Mouse (Mus musculus): ENCODE data around the gene Hpd. TPM values are rescaled to one million over a fixed set of nuclear protein-coding genes. Genes with fewer than 3 reads are reported as not detected.
"Not testable (repeated sequence)": the region's sequence is repeated elsewhere in the genome, so short reads cannot be mapped to it uniquely, and the experiment has no call there.

Hpd gene
- total and polyA plus RNA-seq, 2 experiments from 2014 or later = not detected

DNA sequence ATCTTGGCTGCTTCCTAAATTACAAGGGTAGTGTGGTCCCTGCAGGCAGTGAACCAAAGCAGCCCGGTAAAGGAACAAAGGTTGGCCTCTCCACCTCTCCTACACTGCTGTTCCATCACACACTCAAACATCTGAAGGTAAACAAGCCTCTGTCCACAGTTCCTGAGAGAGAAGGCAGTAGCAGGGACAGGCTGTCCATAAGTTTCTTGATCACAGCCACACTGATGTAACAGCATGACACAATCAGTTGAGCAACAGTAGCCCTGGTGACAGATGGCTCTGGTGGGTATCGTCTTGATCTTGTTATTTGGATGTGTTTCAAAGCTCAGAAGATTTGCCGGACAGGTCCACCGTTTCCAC, 40.5 kb upstream of the Hpd start:
- H3K9ac ChIP-seq = no peak overlapping the region
- ATAC-seq = no peak
- H3K27ac ChIP-seq (ENCODE audit: low read depth, low read length) = no peak overlapping the region
- TF ChIP-seq CTCF (IDR thresholded peaks at IDR 0.05; ENCODE audit: low read depth) = no peak
- H3K4me2 ChIP-seq (ENCODE audit: low read depth) = no peak overlapping the region
- no peak for DNase-seq
- H3K9me3 ChIP-seq (ENCODE audit: low read length) = no peaks in the 10 kb centered on the region
- H3K4me1 ChIP-seq (ENCODE audit: insufficient read depth) = no peaks in the 10 kb centered on the region
- H3K36me3 ChIP-seq (ENCODE audit: insufficient read depth) = no peaks in the 10 kb centered on the region
- H3K4me3 ChIP-seq (ENCODE audit: low read depth, low read length) = no peak overlapping the region
- H3K27me3 ChIP-seq (ENCODE audit: insufficient read depth, low read length) = no peaks in the 10 kb centered on the region
- 76% methylated on average over 4 of the region's 4 CpGs for WGBS

DNA sequence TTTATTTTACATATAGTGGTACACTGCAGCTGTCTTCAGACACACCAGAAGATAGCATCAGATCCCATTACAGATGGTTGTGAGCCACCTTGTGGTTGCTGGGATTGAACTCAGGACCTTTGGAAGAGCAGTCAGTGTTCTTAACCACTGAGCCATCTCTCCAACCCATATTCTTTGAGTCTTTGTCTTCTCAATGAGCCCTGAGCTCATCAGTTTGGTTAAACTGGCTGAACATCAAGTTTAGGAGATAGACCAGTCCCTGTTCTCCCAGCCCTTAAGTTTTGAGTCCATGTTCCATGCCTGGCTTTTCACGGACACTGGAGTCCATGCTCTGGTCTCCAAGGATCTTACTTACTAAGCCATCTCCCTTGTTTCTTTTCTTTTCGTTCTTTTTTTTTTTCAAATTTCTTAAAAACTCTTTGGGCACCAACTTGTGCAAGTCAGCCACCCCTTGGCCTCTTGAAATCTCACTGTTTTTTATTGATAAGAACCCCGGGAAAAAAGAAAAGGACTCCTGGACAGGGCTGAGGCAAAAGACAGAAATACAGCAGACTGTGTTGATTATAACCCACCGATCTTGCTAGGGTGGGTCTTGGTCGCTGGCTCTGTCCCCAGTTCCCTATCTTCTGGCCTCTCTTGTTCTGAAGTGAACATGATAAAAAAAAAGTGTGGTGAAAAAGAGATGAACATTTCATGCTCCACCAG, 40.0 kb upstream of the Hpd start:
- not testable (repeated sequence) for H3K36me3 ChIP-seq (ENCODE audit: insufficient read depth); H3K27ac ChIP-seq (ENCODE audit: low read depth, low read length); H3K4me1 ChIP-seq (ENCODE audit: insufficient read depth); H3K27me3 ChIP-seq (ENCODE audit: insufficient read depth, low read length); H3K9ac ChIP-seq; H3K4me2 ChIP-seq (ENCODE audit: low read depth); H3K4me3 ChIP-seq (ENCODE audit: low read depth, low read length); DNase-seq; ATAC-seq; H3K9me3 ChIP-seq (ENCODE audit: low read length)
- WGBS = 86% methylated on average over 3 of the region's 5 CpGs

DNA sequence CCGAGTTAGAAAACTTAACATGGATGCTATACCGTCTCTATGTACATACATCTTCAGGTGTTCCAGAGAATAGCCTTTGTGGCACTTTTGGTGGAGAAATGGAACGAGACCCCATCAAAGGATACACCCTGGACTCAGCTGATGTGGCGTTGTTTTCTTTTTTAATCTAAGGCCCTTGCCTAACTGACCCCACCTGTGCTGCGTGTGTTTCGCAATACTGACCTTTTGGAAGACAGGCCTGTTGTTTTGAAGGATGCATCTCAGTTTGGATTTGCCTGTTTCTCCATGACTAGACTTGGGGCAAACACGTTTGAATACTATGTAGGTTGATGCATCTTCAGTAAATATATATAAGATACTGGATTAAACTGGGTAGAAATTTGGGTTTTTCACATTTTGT, 21.1 kb upstream of the Hpd start:
- not testable (repeated sequence) for H3K9me3 ChIP-seq (ENCODE audit: low read length); H3K4me2 ChIP-seq (ENCODE audit: low read depth); H3K27ac ChIP-seq (ENCODE audit: low read depth, low read length); H3K4me3 ChIP-seq (ENCODE audit: low read depth, low read length); H3K27me3 ChIP-seq (ENCODE audit: insufficient read depth, low read length); H3K9ac ChIP-seq; DNase-seq; H3K36me3 ChIP-seq (ENCODE audit: insufficient read depth); ATAC-seq; H3K4me1 ChIP-seq (ENCODE audit: insufficient read depth)
- WGBS = 93% methylated on average over 7 of the region's 7 CpGs

DNA sequence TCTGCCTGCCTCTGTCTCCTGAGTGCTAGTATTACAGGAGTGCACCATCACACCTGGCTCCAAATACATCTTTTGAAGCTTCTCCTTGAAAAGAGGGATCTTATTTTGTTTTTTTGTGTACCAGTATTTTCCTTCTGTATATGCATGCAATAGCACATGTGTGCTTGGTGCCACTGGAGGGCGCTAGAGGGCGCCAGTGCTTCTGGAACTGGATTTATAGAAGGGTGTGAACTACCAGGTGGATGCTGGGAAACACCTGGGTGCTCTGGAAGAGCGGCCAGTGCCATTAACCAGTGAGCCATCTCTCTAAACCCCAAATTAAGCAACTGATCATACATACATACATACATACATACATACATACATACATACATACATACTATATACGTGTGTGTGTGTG, 20.2 kb upstream of the Hpd start:
- not testable (repeated sequence) for H3K27me3 ChIP-seq (ENCODE audit: insufficient read depth, low read length); H3K9me3 ChIP-seq (ENCODE audit: low read length); H3K4me2 ChIP-seq (ENCODE audit: low read depth); H3K9ac ChIP-seq; H3K4me1 ChIP-seq (ENCODE audit: insufficient read depth); H3K36me3 ChIP-seq (ENCODE audit: insufficient read depth); H3K4me3 ChIP-seq (ENCODE audit: low read depth, low read length); H3K27ac ChIP-seq (ENCODE audit: low read depth, low read length); DNase-seq; ATAC-seq
- 87% methylated on average over 2 of the region's 4 CpGs for WGBS

DNA sequence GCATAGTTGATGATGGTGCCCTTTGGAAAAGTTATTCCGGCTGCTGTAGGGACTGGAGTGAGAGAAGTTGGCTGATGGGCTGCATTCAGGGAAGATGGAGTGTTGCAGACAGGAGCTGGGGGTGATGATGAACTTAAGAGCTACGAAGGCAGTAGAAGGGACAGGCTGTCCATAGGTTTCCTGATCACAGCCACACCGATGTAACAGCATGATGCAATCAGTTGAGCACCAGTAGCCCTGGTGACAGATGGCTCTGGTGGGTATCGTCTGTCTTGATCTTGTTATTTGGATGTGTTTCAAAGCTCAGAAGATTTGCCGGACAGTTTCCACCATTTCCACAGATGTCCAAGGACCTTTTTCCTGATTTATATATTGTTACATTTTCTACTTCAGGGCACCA, 19.5 kb upstream of the Hpd start:
- no peak for DNase-seq
- H3K4me1 ChIP-seq (ENCODE audit: insufficient read depth) = no peaks in the 10 kb centered on the region
- no peak overlapping the region for H3K4me3 ChIP-seq (ENCODE audit: low read depth, low read length)
- TF ChIP-seq CTCF (IDR thresholded peaks at IDR 0.05; ENCODE audit: low read depth) = no peak
- ATAC-seq = no peak
- WGBS = 71% methylated on average over 5 of the region's 5 CpGs
- no peaks in the 10 kb centered on the region for H3K27me3 ChIP-seq (ENCODE audit: insufficient read depth, low read length)
- H3K4me2 ChIP-seq (ENCODE audit: low read depth) = no peak overlapping the region
- no peaks in the 10 kb centered on the region for H3K36me3 ChIP-seq (ENCODE audit: insufficient read depth)
- no peak overlapping the region for H3K27ac ChIP-seq (ENCODE audit: low read depth, low read length)
- no peaks in the 10 kb centered on the region for H3K9me3 ChIP-seq (ENCODE audit: low read length)
- no peak overlapping the region for H3K9ac ChIP-seq

DNA sequence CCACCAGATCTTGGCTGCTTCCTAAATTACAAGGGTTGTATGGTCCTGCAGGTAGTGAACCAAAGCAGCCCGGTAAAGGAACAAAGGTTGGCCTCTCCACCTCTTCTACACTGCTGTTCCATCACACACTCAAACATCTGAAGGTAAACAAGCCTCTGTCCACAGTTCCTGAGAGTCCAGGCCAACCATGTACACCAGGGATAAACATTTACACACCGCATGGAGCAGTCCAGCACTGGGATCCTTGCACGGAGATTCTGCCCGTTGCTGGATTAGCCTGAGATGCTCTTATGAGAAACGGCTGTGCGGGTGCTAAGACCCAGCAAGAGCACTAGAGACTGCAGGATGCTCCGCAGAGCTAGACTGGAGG, 19.0 kb upstream of the Hpd start:
- no peaks in the 10 kb centered on the region for H3K36me3 ChIP-seq (ENCODE audit: insufficient read depth)
- ATAC-seq (no peak), DNase-seq (no peak)
- WGBS = 85% methylated on average over 7 of the region's 7 CpGs
- no peaks in the 10 kb centered on the region for H3K27me3 ChIP-seq (ENCODE audit: insufficient read depth, low read length)
- no peak overlapping the region for H3K9ac ChIP-seq
- no peak overlapping the region for H3K4me2 ChIP-seq (ENCODE audit: low read depth)
- no peak overlapping the region for H3K4me3 ChIP-seq (ENCODE audit: low read depth, low read length)
- no peaks in the 10 kb centered on the region for H3K4me1 ChIP-seq (ENCODE audit: insufficient read depth)
- no peak overlapping the region for H3K27ac ChIP-seq (ENCODE audit: low read depth, low read length)
- no peaks in the 10 kb centered on the region for H3K9me3 ChIP-seq (ENCODE audit: low read length)
- no peak for TF ChIP-seq CTCF (IDR thresholded peaks at IDR 0.05; ENCODE audit: low read depth)

DNA sequence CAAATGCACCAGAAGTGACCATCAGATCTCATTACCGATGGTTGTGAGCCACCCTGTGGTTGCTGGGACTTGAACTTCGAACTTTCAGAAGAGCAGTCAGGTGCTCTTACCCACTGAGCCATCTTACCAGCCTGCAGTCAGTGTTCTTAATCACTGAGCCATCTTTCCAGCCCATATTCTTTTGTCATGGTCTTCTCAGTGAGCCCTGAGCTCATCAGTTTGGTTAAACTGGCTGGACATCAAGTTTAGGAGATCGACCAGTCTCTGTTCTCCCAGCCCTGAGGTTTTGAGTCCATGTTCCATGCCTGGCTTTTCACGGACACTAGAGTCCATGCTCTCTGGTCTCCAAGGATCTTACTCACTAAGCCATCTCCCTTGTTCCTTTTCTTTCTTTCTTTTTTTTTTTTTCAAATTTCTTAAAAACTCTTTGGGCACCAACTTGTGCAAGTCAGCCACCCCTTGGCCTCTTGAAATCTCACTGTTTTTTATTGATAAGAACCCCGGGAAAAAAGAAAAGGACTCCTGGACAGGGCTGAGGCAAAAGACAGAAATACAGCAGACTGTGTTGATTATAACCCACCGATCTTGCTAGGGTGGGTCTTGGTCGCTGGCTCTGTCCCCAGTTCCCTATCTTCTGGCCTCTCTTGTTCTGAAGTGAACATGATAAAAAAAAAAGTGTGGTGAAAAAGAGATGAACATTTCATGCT, 18.4 kb upstream of the Hpd start:
- H3K27ac ChIP-seq (ENCODE audit: low read depth, low read length); H3K4me1 ChIP-seq (ENCODE audit: insufficient read depth); H3K9ac ChIP-seq; H3K36me3 ChIP-seq (ENCODE audit: insufficient read depth); H3K4me2 ChIP-seq (ENCODE audit: low read depth); ATAC-seq; H3K4me3 ChIP-seq (ENCODE audit: low read depth, low read length); H3K27me3 ChIP-seq (ENCODE audit: insufficient read depth, low read length); DNase-seq; H3K9me3 ChIP-seq (ENCODE audit: low read length): not testable (repeated sequence)
- 92% methylated on average over 5 of the region's 7 CpGs for WGBS
